18 mouse cellular contexts compared by ENCODE assay signal in genomic region chrX:167226570-167226969, GRCm38 (mm10). TPM values are rescaled to one million over a fixed set of nuclear protein-coding genes. Genes with fewer than 3 reads are reported as not detected.
DNase-seq lines count a peak whose midpoint lies in the region; ATAC-seq and TF ChIP-seq lines count a peak whose summit lies in the region.
"Had no signal": no experiment of that assay in that cellular context is flagged by ENCODE, and none has a peak within 500 bp of the region (broad histone marks: within the 10 kb centered on the region; RNA-seq: fewer than 3 reads in every experiment).

No protein-coding gene starts in this region.

- no peak overlapping the region for H3K4me2 ChIP-seq in heart, postnatal 0 days (ENCODE audit: low read depth, low read length)
- no peak overlapping the region for H3K4me2 ChIP-seq in kidney, embryonic 16.5 days (replicated peaks; ENCODE audit: low read depth, low read length)
- H3K4me2 ChIP-seq: hindbrain, embryonic 13.5 days; liver, embryonic 15.5 days; midbrain, embryonic 12.5 days had no signal

- no peaks in the 10 kb centered on the region for H3K27me3 ChIP-seq in heart, postnatal 0 days (ENCODE audit: control insufficient read depth, insufficient read depth, low read length)
- no peaks in the 10 kb centered on the region for H3K27me3 ChIP-seq in splenic B cell, adult 2 months (ENCODE audit: control insufficient read depth, insufficient read depth, low read length, poor library complexity, severe bottlenecking)
- H3K27me3 ChIP-seq in kidney, embryonic 16.5 days (ENCODE audit: insufficient read depth, low read length), result peaks cover 7% of the 10 kb centered on the region
- H3K27me3 ChIP-seq: liver, embryonic 15.5 days had no signal

- peak overlapping the region; percentile 15; the same call in 1 of the 2 replicates for H3K27ac ChIP-seq in heart, postnatal 0 days (ENCODE audit: low read depth)
- peak overlapping the region; percentile 17; the same call in 1 of the 2 replicates for H3K27ac ChIP-seq in brown adipose tissue, adult 24 weeks (replicated peaks; ENCODE audit: low read depth, low read length)
- no peak overlapping the region for H3K27ac ChIP-seq in kidney, embryonic 16.5 days (ENCODE audit: low read length)
- H3K27ac ChIP-seq: heart, embryonic 10.5 days; hindbrain, embryonic 13.5 days; kidney, postnatal 0 days; liver, embryonic 15.5 days; midbrain, embryonic 12.5 days had no signal

- WGBS in heart, postnatal 0 days, result 86% methylated on average over 5 of the region's 5 CpGs
- WGBS in kidney, embryonic 16.5 days, result 92% methylated on average over 5 of the region's 5 CpGs

- H3K4me3 ChIP-seq in heart, postnatal 0 days (ENCODE audit: low read depth, low read length), result no peak overlapping the region
- H3K4me3 ChIP-seq in brown adipose tissue, adult 24 weeks (ENCODE audit: insufficient read depth, low read depth, low read length), result no peak overlapping the region
- H3K4me3 ChIP-seq in kidney, embryonic 16.5 days (ENCODE audit: low read length), result no peak overlapping the region
- H3K4me3 ChIP-seq: heart, embryonic 10.5 days; hindbrain, embryonic 13.5 days; liver, embryonic 15.5 days; midbrain, embryonic 12.5 days had no signal

- H3K9ac ChIP-seq in heart, postnatal 0 days (replicated peaks; ENCODE audit: low read depth, low read length), result no peak overlapping the region
- H3K9ac ChIP-seq in kidney, embryonic 16.5 days (replicated peaks; ENCODE audit: low read length), result no peak overlapping the region
- H3K9ac ChIP-seq: hindbrain, embryonic 13.5 days; liver, embryonic 15.5 days; midbrain, embryonic 12.5 days had no signal

- no peaks in the 10 kb centered on the region for H3K36me3 ChIP-seq in heart, postnatal 0 days (replicated peaks; ENCODE audit: control insufficient read depth, insufficient read depth, low read length)
- H3K36me3 ChIP-seq in splenic B cell, adult 2 months (ENCODE audit: control insufficient read depth, insufficient read depth, low read length, poor library complexity, severe bottlenecking), result no peaks in the 10 kb centered on the region
- no peaks in the 10 kb centered on the region for H3K36me3 ChIP-seq in kidney, embryonic 16.5 days (ENCODE audit: insufficient read depth, low read length)
- H3K36me3 ChIP-seq: heart, embryonic 10.5 days; hindbrain, embryonic 13.5 days; liver, embryonic 15.5 days; midbrain, embryonic 12.5 days had no signal

- TF ChIP-seq CTCF in heart, postnatal 0 days (IDR thresholded peaks at IDR 0.05; ENCODE audit: low read depth), result no peak

- intact Hi-C loops in heart, postnatal 25 days (cut with DNase I), result no loop called here

- H3K9me3 ChIP-seq in heart, postnatal 0 days (replicated peaks; ENCODE audit: control insufficient read depth, low read length), result no peaks in the 10 kb centered on the region
- H3K9me3 ChIP-seq in kidney, embryonic 16.5 days (ENCODE audit: low read length), result no peaks in the 10 kb centered on the region
- H3K9me3 ChIP-seq: heart, embryonic 10.5 days; hindbrain, embryonic 13.5 days; liver, embryonic 15.5 days; midbrain, embryonic 12.5 days had no signal

- no peaks in the 10 kb centered on the region for H3K4me1 ChIP-seq in heart, postnatal 0 days (ENCODE audit: control insufficient read depth, insufficient read depth)
- H3K4me1 ChIP-seq in brown adipose tissue, adult 24 weeks (ENCODE audit: control insufficient read depth, insufficient read depth, insufficient read length, low read length), result no peaks in the 10 kb centered on the region
- H3K4me1 ChIP-seq in kidney, embryonic 16.5 days (ENCODE audit: insufficient read depth, low read length), result no peaks in the 10 kb centered on the region
- H3K4me1 ChIP-seq: heart, embryonic 10.5 days; hindbrain, embryonic 13.5 days; liver, embryonic 15.5 days; midbrain, embryonic 12.5 days had no signal

- DNase-seq in heart, postnatal 0 days (ENCODE audit: low spot score), result no peak
- no peak for DNase-seq in heart, postnatal 25 days (ENCODE audit: low spot score)
- peak; percentile 66 for DNase-seq in splenic B cell, adult 2 months (ENCODE audit: low read depth, low spot score)
- no peak for DNase-seq in adrenal gland, adult 18-20 months (ENCODE audit: low spot score in 2 of 2)
- DNase-seq in kidney, adult 8-10 months, result no peak
- DNase-seq: adrenal gland, postnatal 36 days; cerebellum, adult 11-12 months; gastrocnemius, postnatal 14 days had no signal

- no peak for TF ChIP-seq EP300 in heart, postnatal 0 days (IDR thresholded peaks at IDR 0.05; ENCODE audit: low read depth)

- no peak for ATAC-seq in heart, postnatal 0 days (ENCODE audit: insufficient read depth, low read depth)
- peak; percentile 61 for ATAC-seq in CD4-positive, CD25-positive, alpha-beta regulatory T cell, adult 4 months
- no peak for ATAC-seq in kidney, embryonic 16.5 days (ENCODE audit: low FRiP score, low TSS enrichment)
- ATAC-seq: forebrain, embryonic 16.5 days had no signal

RNA-seq across cellular contexts. Expression of gene Tmsb4x, which starts 17.5 kb away (rescaled TPM):
- 495 and 525 TPM in 2 replicates for total RNA-seq in heart, postnatal 0 days (2014; rRNA removed; ENCODE audit: low replicate concordance)
- 2,040 and 2,137 TPM in 2 replicates for polyA plus RNA-seq in heart, postnatal 0 days (2015; fragmentation: Nextera tagmentation; extraction: Ambion mirVana)
- total RNA-seq in heart, postnatal 25 days (2021), result 100 to 1,000 TPM; 459 to 522 TPM
- over 10,000 TPM; 10,426 to 12,113 TPM for polyA plus RNA-seq in CD4-positive, CD25-positive, alpha-beta regulatory T cell, adult 4 months (2017; shearing (Covaris generic))
- 941 and 1,203 TPM in 2 replicates for polyA plus RNA-seq in brown adipose tissue, adult 24 weeks (2012; ENCODE audit: insufficient read depth, insufficient read length, missing spikeins)
- total RNA-seq in adrenal gland, adult 18-20 months (2021), result 100 to 1,000 TPM; 366 to 491 TPM
- polyA plus RNA-seq in kidney, embryonic 16.5 days (2015; fragmentation: Nextera tagmentation; extraction: Ambion mirVana), result 2,464 and 2,500 TPM in 2 replicates

RNA-seq across cellular contexts. Expression of gene Tlr8, which starts 37.6 kb away (rescaled TPM):
- 0.19 TPM in 1 of 2 replicates, not detected in the other for total RNA-seq in heart, postnatal 0 days (2014; rRNA removed; ENCODE audit: low replicate concordance)
- 0.16 TPM in 2 replicates for polyA plus RNA-seq in heart, postnatal 0 days (2015; fragmentation: Nextera tagmentation; extraction: Ambion mirVana)
- total RNA-seq in heart, postnatal 25 days (2021), result 1 to 10 TPM; 2.3 to 2.8 TPM
- under 1 TPM in 1 of 2 experiments, not detected in 1; 0.13 TPM for polyA plus RNA-seq in CD4-positive, CD25-positive, alpha-beta regulatory T cell, adult 4 months (2017; shearing (Covaris generic))
- polyA plus RNA-seq in brown adipose tissue, adult 24 weeks (2012; ENCODE audit: insufficient read depth, insufficient read length, missing spikeins), result 0.79 and 0.99 TPM in 2 replicates
- 1 to 10 TPM; 2.5 to 4.9 TPM for total RNA-seq in adrenal gland, adult 18-20 months (2021)
- 0.06 and 0.15 TPM in 2 replicates for polyA plus RNA-seq in kidney, embryonic 16.5 days (2015; fragmentation: Nextera tagmentation; extraction: Ambion mirVana)
- polyA plus RNA-seq: neural tube, embryonic 14.5 days had no signal
